Mouse (Mus musculus): ENCODE data around the gene Tomm6. TPM values are rescaled to one million over a fixed set of nuclear protein-coding genes. Genes with fewer than 3 reads are reported as not detected.
A peak's percentile ranks its signal among the peaks of the same experiment; 100 is the strongest.
"Not testable (repeated sequence)": the region's sequence is repeated elsewhere in the genome, so short reads cannot be mapped to it uniquely, and the experiment has no call there.

Tomm6 gene
- polyA plus RNA-seq, 1 experiment from 2014 or later, result 486 TPM

- 93% methylated on average over 8 of the region's 8 CpGs for WGBS
- not testable (repeated sequence) for H3K4me2 ChIP-seq; H3K4me3 ChIP-seq (ENCODE audit: low read depth, low read length); H3K9ac ChIP-seq (ENCODE audit: low read depth, low read length); H3K36me3 ChIP-seq (ENCODE audit: control insufficient read depth, insufficient read depth, low read length); H3K9me3 ChIP-seq (ENCODE audit: control insufficient read depth, low read length); ATAC-seq (replicated peaks; ENCODE audit: low FRiP score); H3K4me1 ChIP-seq (replicated peaks; ENCODE audit: control insufficient read depth, insufficient read depth, low read length); DNase-seq (ENCODE audit: low spot score); H3K27ac ChIP-seq (ENCODE audit: low read depth, low read length); H3K27me3 ChIP-seq (replicated peaks; ENCODE audit: control insufficient read depth, insufficient read depth, low read length)
Measured at GRCm38 (mm10) chr17:47654346-47654745, 33.8 kb downstream of the Tomm6 start.

DNA sequence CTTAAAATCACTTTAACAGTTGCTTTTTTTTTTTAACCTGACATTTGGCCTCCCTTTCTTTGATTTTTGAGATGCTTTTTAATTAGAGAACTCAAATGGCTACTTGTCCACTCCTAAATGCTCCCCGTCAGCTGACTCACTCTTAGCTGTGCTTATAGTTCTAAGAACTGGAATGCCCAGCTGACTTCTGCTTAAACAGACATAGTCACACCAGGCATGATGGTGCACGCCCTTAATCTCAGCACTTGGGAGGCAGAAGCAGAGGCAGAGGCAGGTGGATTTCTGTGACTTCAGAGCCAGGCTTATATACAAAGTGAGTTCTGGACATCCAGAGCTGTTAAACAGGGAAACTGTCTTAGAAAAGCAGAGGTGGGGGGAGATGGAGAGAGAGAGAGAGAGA lies 36.2 kb downstream of the Tomm6 start:
- H3K36me3 ChIP-seq (ENCODE audit: control insufficient read depth, insufficient read depth, low read length), result no peaks in the 10 kb centered on the region
- no peak overlapping the region for H3K27ac ChIP-seq (ENCODE audit: low read depth, low read length)
- H3K4me1 ChIP-seq (replicated peaks; ENCODE audit: control insufficient read depth, insufficient read depth, low read length), result 0 out of 2 replicates have a peak, but pooled peaks cover 3% of the 10 kb centered on the region
- WGBS, result 82% methylated on average over 2 of the region's 2 CpGs
- ATAC-seq (replicated peaks; ENCODE audit: low FRiP score) (no peak), DNase-seq (ENCODE audit: low spot score) (no peak)
- H3K4me3 ChIP-seq (ENCODE audit: low read depth, low read length), result no peak overlapping the region
- no peaks in the 10 kb centered on the region for H3K27me3 ChIP-seq (replicated peaks; ENCODE audit: control insufficient read depth, insufficient read depth, low read length)
- no peak overlapping the region for H3K9ac ChIP-seq (ENCODE audit: low read depth, low read length)
- no peaks in the 10 kb centered on the region for H3K9me3 ChIP-seq (ENCODE audit: control insufficient read depth, low read length)
- no peak overlapping the region for H3K4me2 ChIP-seq

- DNase-seq (ENCODE audit: low spot score) (no peak), ATAC-seq (replicated peaks; ENCODE audit: low FRiP score) (no peak)
- 0 out of 2 replicates have a peak, but pooled peaks cover 3% of the 10 kb centered on the region for H3K4me1 ChIP-seq (replicated peaks; ENCODE audit: control insufficient read depth, insufficient read depth, low read length)
- H3K4me2 ChIP-seq, result no peak overlapping the region
- H3K27ac ChIP-seq (ENCODE audit: low read depth, low read length), result no peak overlapping the region
- H3K36me3 ChIP-seq (ENCODE audit: control insufficient read depth, insufficient read depth, low read length), result no peaks in the 10 kb centered on the region
- H3K9ac ChIP-seq (ENCODE audit: low read depth, low read length), result no peak overlapping the region
- no peaks in the 10 kb centered on the region for H3K27me3 ChIP-seq (replicated peaks; ENCODE audit: control insufficient read depth, insufficient read depth, low read length)
- H3K4me3 ChIP-seq (ENCODE audit: low read depth, low read length), result no peak overlapping the region
- WGBS, result 69% methylated on average over 4 of the region's 4 CpGs
- H3K9me3 ChIP-seq (ENCODE audit: control insufficient read depth, low read length), result no peaks in the 10 kb centered on the region
Measured at GRCm38 (mm10) chr17:47648966-47649365, 39.2 kb downstream of the Tomm6 start.

GRCm38 (mm10) chr17:47646683-47647082 lies 41.5 kb downstream of the Tomm6 start:
- ATAC-seq (replicated peaks; ENCODE audit: low FRiP score), result peak; percentile 29; the same call in 1 of the 2 replicates

GRCm38 (mm10) chr17:47642992-47643391 lies 45.2 kb downstream of the Tomm6 start:
- DNase-seq (ENCODE audit: low spot score) (no peak), ATAC-seq (replicated peaks; ENCODE audit: low FRiP score) (no peak)
- Histone ChIP-seq H3K4me3 (ENCODE audit: low read depth, low read length) (no peak overlapping the region), H3K36me3 (ENCODE audit: control insufficient read depth, insufficient read depth, low read length) (no peaks in the 10 kb centered on the region), H3K4me2 (no peak overlapping the region), H3K9ac (ENCODE audit: low read depth, low read length) (no peak overlapping the region), H3K27ac (ENCODE audit: low read depth, low read length) (no peak overlapping the region), H3K4me1 (replicated peaks; ENCODE audit: control insufficient read depth, insufficient read depth, low read length) (no peaks in the 10 kb centered on the region; the same call in 1 of the 2 replicates), H3K27me3 (replicated peaks; ENCODE audit: control insufficient read depth, insufficient read depth, low read length) (no peaks in the 10 kb centered on the region), H3K9me3 (ENCODE audit: control insufficient read depth, low read length) (no peaks in the 10 kb centered on the region)
- 86% methylated on average over 2 of the region's 2 CpGs for WGBS

More at GRCm38 (mm10) chr17:47646683-47647082, 41.5 kb downstream of the Tomm6 start:
- Histone ChIP-seq H3K4me1 (replicated peaks; ENCODE audit: control insufficient read depth, insufficient read depth, low read length) (0 out of 2 replicates have a peak, but pooled peaks cover 3% of the 10 kb centered on the region), H3K4me3 (ENCODE audit: low read depth, low read length) (no peak overlapping the region), H3K9me3 (ENCODE audit: control insufficient read depth, low read length) (no peaks in the 10 kb centered on the region), H3K9ac (ENCODE audit: low read depth, low read length) (no peak overlapping the region), H3K27me3 (replicated peaks; ENCODE audit: control insufficient read depth, insufficient read depth, low read length) (no peaks in the 10 kb centered on the region), H3K36me3 (ENCODE audit: control insufficient read depth, insufficient read depth, low read length) (no peaks in the 10 kb centered on the region), H3K27ac (ENCODE audit: low read depth, low read length) (no peak overlapping the region), H3K4me2 (no peak overlapping the region)
- DNase-seq (ENCODE audit: low spot score), result peak; percentile 59
- 80% methylated on average over 1 of the region's 1 CpGs for WGBS

Other genes starting within 250 kb of the Tomm6 start
- 20.7 and 21.3 TPM in 2 replicates for gene Taf8, start 186.1 kb downstream of the Tomm6 start, polyA plus RNA-seq (2014; fragmentation: Nextera tagmentation; extraction: Ambion mirVana)
- gene Ccnd3, start 183.3 kb downstream of the Tomm6 start, polyA plus RNA-seq (2014; fragmentation: Nextera tagmentation; extraction: Ambion mirVana), result 525 and 530 TPM in 2 replicates
- gene Bysl, start 76.9 kb downstream of the Tomm6 start, polyA plus RNA-seq (2014; fragmentation: Nextera tagmentation; extraction: Ambion mirVana), result 43.1 and 45.9 TPM in 2 replicates
- 48.9 and 53.3 TPM in 2 replicates for gene Med20, start 76.8 kb downstream of the Tomm6 start, polyA plus RNA-seq (2014; fragmentation: Nextera tagmentation; extraction: Ambion mirVana)
- 1.5 and 2.5 TPM in 2 replicates for gene Gm20517, start 76.8 kb downstream of the Tomm6 start, polyA plus RNA-seq (2014; fragmentation: Nextera tagmentation; extraction: Ambion mirVana)
- gene Usp49, start 57.7 kb downstream of the Tomm6 start, polyA plus RNA-seq (2014; fragmentation: Nextera tagmentation; extraction: Ambion mirVana), result 4.1 and 4.8 TPM in 2 replicates
- gene Frs3, start 644 bp upstream of the Tomm6 start, polyA plus RNA-seq (2014; fragmentation: Nextera tagmentation; extraction: Ambion mirVana), result 2.3 and 3.5 TPM in 2 replicates
- 0.22 and 0.49 TPM in 2 replicates for gene Gm21981, start 6.1 kb upstream of the Tomm6 start, polyA plus RNA-seq (2014; fragmentation: Nextera tagmentation; extraction: Ambion mirVana)
- 0.44 and 1.7 TPM in 2 replicates for gene Prickle4, start 6.3 kb upstream of the Tomm6 start, polyA plus RNA-seq (2014; fragmentation: Nextera tagmentation; extraction: Ambion mirVana)
- gene Pgc, start 38.5 kb upstream of the Tomm6 start, polyA plus RNA-seq (2014; fragmentation: Nextera tagmentation; extraction: Ambion mirVana), result not detected in 2 replicates
- 9.6 and 9.8 TPM in 2 replicates for gene Tfeb, start 48.6 kb upstream of the Tomm6 start, polyA plus RNA-seq (2014; fragmentation: Nextera tagmentation; extraction: Ambion mirVana)
- gene Mdfi, start 146.3 kb upstream of the Tomm6 start, polyA plus RNA-seq (2014; fragmentation: Nextera tagmentation; extraction: Ambion mirVana), result 15.9 and 16.3 TPM in 2 replicates
- 21.3 and 21.6 TPM in 2 replicates for gene Foxp4, start 236.3 kb upstream of the Tomm6 start, polyA plus RNA-seq (2014; fragmentation: Nextera tagmentation; extraction: Ambion mirVana)